ENCODE assay signal across 8 mouse cellular contexts in the genomic region with DNA sequence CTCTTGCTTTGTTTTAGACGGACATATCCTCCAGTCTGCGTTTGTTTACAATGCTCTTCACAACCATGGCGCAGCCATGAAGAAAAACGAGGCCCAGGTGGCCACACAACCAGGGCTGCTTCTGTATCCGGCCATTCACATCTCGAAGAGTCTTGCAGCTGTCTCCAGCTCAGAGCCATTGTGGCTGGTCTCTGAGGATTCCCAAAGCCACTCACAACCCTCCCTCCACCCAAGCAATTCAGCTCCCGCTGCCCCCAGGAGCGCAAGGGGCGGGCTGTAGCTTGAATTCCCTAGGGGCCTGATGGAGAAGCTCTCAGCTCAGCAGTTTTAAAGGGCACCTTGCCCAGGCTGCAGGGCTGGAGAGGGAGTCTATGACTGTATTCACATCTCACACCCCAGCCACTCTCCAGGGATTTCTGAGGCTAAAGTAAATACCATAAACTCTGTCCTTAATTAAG. TPM values are rescaled to one million over a fixed set of nuclear protein-coding genes. Genes with fewer than 3 reads are reported as not detected.
DNase-seq lines count a peak whose midpoint lies in the region; ATAC-seq and TF ChIP-seq lines count a peak whose summit lies in the region.

No protein-coding gene starts in this region.

- peak overlapping the region; percentile 90 for H3K27ac ChIP-seq in layer of hippocampus, adult 2 months
- peak overlapping the region; percentile 82 for H3K27ac ChIP-seq in midbrain, embryonic 13.5 days

- H3K36me3 ChIP-seq in midbrain, embryonic 13.5 days: no peaks in the 10 kb centered on the region

- H3K27me3 ChIP-seq in midbrain, embryonic 13.5 days: no peaks in the 10 kb centered on the region

- H3K4me3 ChIP-seq in layer of hippocampus, adult 2 months: peak overlapping the region; percentile 51
- H3K4me3 ChIP-seq in midbrain, embryonic 13.5 days (replicated peaks): no peak overlapping the region

- DNase-seq in MN1 (ENCODE audit: low spot score): peak; percentile 91
- DNase-seq in cerebellum, adult 9-11 months: peak; percentile 52
- peak; percentile 45 to 48 for DNase-seq in frontal cortex, postnatal 14 days (ENCODE audit: low spot score in 2 of 2)
- peak; percentile 61 for DNase-seq in heart, postnatal 4 days
- DNase-seq in layer of hippocampus, adult 2 months (ENCODE audit: low spot score in 2 of 2): peak; percentile 41 to 60
- DNase-seq in telencephalon, adult 2 months (ENCODE audit: low read depth, low spot score): peak; percentile 27
- no peak for DNase-seq in urinary bladder, adult 18-20 months (ENCODE audit: low spot score in 2 of 2)

- H3K4me2 ChIP-seq in midbrain, embryonic 13.5 days (replicated peaks): peak overlapping the region; percentile 41

- no peak overlapping the region; the same call in 1 of the 2 replicates for H3K9ac ChIP-seq in midbrain, embryonic 13.5 days (replicated peaks)

- no peak; the same call in 1 of the 2 replicates for TF ChIP-seq CTCF in layer of hippocampus, adult 2 months (conservative IDR thresholded peaks at IDR 0.05)

- WGBS in midbrain, embryonic 13.5 days: 3% methylated on average over 9 of the region's 9 CpGs

- peaks cover 24% of the 10 kb centered on the region for H3K4me1 ChIP-seq in midbrain, embryonic 13.5 days (replicated peaks)

- no peaks in the 10 kb centered on the region for H3K9me3 ChIP-seq in midbrain, embryonic 13.5 days

- ATAC-seq in midbrain, embryonic 13.5 days: peak; percentile 86

RNA-seq across cellular contexts. Expression of gene Sgk1, which starts 41.5 kb away (rescaled TPM):
- 10 to 100 TPM; 70.2 to 73.8 TPM for total RNA-seq in heart, postnatal 4 days (2021)
- 100 to 1,000 TPM in 1 of 2 experiments, 10 to 100 TPM in 1; 97.7 to 103 TPM for total RNA-seq in layer of hippocampus, adult 2 months (2021)
- polyA plus RNA-seq in midbrain, embryonic 13.5 days (2015; fragmentation: Nextera tagmentation; extraction: Ambion mirVana): 35.9 and 36.7 TPM in 2 replicates

Comparison
In these comparisons a context has a peak if more than half of its experiments do, and no peak if none do; other contexts are left out.
1. DNase-seq: peak in MN1 (single experiment), cerebellum, adult 9-11 months (single experiment), frontal cortex, postnatal 14 days (2 of 2), heart, postnatal 4 days (single experiment), layer of hippocampus, adult 2 months (2 of 2) and telencephalon, adult 2 months (single experiment); none in urinary bladder, adult 18-20 months (0 of 2).